Mouse (Mus musculus) G1E (cell line): ENCODE measurements around the gene Ltb4r1.

Source experiments
- CTCF ChIP-seq: IDR thresholded peaks from 2 replicates; pipeline ENCODE4 v1.5.1; 2012; ENCODE audit warnings: low read depth, low read length, inconsistent platforms, mixed read lengths
- GATA1 ChIP-seq: IDR thresholded peaks from 2 replicates; pipeline ENCODE4 v1.6.1; 2012; ENCODE audit warnings: borderline replicate concordance, low read length, inconsistent platforms, mixed read lengths
- GATA2 ChIP-seq: IDR thresholded peaks from 2 replicates; pipeline ENCODE4 v1.6.1; 2012; ENCODE audit warnings: low read depth, low read length, inconsistent platforms, borderline replicate concordance
- POLR2AphosphoS5 ChIP-seq: IDR thresholded peaks from 2 replicates; pipeline ENCODE4 v1.6.1; 2012; ENCODE audit warnings: low read depth, low read length, inconsistent platforms; ENCODE audit not compliant: insufficient replicate concordance

- TF ChIP-seq POLR2AphosphoS5 = no peak
- no peak for TF ChIP-seq CTCF
- TF ChIP-seq GATA2 = no peak
- no peak for TF ChIP-seq GATA1
Measured at GRCm38 (mm10) chr14:55757566-55757965, 8.2 kb upstream of the Ltb4r1 start.
